Mouse (Mus musculus) bone marrow, adult 2 months (tissue): ENCODE data around the gene Rbsn.

Source experiments
- CTCF ChIP-seq: fragments of 200-500 bp; IDR thresholded peaks from 2 replicates; pipeline ENCODE4 v1.5.1; 2011; ENCODE audit warnings: low read length, control low read depth; ENCODE audit not compliant: control insufficient read depth, insufficient read depth
- POLR2A ChIP-seq: fragments of 200-500 bp; IDR thresholded peaks from 2 replicates; pipeline ENCODE4 v1.6.1; 2011; ENCODE audit warnings: low read depth, mild to moderate bottlenecking, control low read depth, low read length, borderline replicate concordance; ENCODE audit not compliant: control insufficient read depth

- no peak for TF ChIP-seq CTCF
- TF ChIP-seq POLR2A = no peak
Observed at GRCm38 (mm10) chr6:92255346-92255745, 40.6 kb upstream of the Rbsn start.
